Mouse (Mus musculus): ENCODE results near the gene Rasl10b. TPM values are rescaled to one million over a fixed set of nuclear protein-coding genes. Genes with fewer than 3 reads are reported as not detected.
A peak's percentile ranks its signal among the peaks of the same experiment; 100 is the strongest.

Rasl10b gene
- polyA plus RNA-seq (2021), result 27.5 TPM

DNA sequence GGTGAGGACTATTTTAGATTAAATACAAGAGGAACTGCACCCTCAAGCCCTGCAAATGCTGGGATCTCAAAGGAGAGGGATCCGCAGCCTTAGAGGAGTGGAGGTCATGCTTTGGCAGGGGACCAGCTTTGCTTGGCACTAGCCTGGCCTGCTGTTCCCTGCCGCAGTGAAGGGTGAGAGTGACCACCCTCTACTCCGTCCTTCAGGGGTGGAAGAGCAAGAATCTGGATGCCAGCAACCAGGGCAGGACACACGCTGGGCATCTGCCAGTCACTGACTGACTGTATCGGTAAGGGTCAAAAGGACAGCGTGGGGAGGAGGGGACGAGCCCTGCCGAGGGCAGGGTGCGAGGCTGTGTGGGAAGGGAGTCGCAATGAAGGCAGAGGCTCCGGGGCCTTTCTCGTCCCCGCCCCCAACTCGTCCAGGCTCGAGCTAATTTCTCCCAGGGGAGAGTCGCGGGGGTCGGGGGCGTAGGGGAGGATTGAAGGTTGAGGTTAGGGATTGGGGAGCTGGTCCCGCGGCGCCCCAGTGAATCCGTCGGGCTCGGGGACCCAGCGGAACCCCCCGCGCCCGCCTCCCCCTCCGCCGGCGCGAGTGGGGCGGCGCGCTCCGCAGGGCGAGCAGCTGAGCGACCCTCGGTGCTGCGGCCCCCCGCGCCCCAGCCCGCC is at the start of gene Rasl10b:
Rasl10b (plus strand) TSS at position 51 of the 668 bp plus-strand sequence.
- CTCF ChIA-PET, result interaction anchor here (2.0 kb wide), 1 partner anchor 8 kb away, joined by 5 read pairs; no protein-coding TSS in a partner anchor
- ATAC-seq (peak; percentile 52), DNase-seq (ENCODE audit: low read depth, low spot score) (no peak)
- in situ Hi-C loops (cut with MboI; ENCODE audit: low pct_unique_long_range_greater_than_20kb), result no loop called here
- POLR2A ChIA-PET, result interaction anchor here (1.3 kb wide), 1 partner anchor 23 kb away, joined by 4 read pairs; no protein-coding TSS in a partner anchor
- H3K27me3 ChIP-seq, result no peaks in the 10 kb centered on the region
- no peak for TF ChIP-seq CTCF (IDR thresholded peaks at IDR 0.05)

DNA sequence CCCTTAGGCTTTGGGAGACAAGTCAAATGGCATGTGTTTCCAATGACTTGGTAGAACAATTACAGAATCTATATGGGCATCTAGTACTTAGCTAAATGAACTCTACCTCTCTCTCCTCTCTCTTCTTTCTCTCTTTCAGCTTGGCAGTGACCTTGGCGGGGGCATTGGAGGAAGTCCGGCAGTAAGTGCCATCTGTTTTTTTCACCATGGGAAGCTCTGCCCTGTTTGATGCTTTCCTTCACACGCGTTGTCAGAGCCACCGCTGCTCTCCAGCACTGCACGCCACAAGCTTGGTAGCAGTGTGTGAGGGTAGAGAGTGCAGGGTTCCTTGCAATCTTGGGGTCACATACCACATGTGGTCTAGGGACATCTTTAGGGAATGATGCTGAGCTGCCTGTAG is 44.3 kb upstream of the Rasl10b start:
- in situ Hi-C loops (cut with MboI; ENCODE audit: low pct_unique_long_range_greater_than_20kb), result no loop called here
- H3K27me3 ChIP-seq, result no peaks in the 10 kb centered on the region
- DNase-seq (ENCODE audit: low read depth, low spot score) (no peak), ATAC-seq (no peak)
- CTCF ChIA-PET, result interaction anchor here (1.5 to 1.8 kb wide), 3 partner anchors 9 to 60 kb away, joined by 3 to 7 read pairs (median 5); no protein-coding TSS in a partner anchor
- POLR2A ChIA-PET, result no interaction called here
- TF ChIP-seq CTCF (IDR thresholded peaks at IDR 0.05), result no peak

DNA sequence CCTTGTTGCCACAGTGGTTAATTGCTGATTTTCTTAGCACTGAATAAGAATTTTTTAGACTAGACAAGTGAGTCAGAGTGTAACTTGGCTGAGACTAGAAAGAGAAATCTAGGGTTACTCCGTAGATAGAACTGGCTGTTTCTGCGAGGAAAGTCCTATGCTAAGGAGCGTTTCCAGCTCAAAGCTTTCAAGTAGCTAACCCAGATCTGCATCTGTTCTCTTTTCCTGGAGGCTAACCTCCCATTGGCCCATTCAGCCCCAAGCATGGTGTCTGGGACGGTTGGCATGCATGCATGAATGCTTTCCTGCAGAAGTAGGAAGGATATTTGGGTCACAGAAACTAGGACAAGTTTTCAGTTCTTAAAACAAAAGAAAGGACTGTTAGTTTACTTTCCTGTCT is 37.7 kb upstream of the Rasl10b start:
- in situ Hi-C loops (cut with MboI; ENCODE audit: low pct_unique_long_range_greater_than_20kb), result no loop called here
- TF ChIP-seq CTCF (IDR thresholded peaks at IDR 0.05), result no peak
- no peak for DNase-seq (ENCODE audit: low read depth, low spot score)
- ATAC-seq, result no peak
- CTCF ChIA-PET, result no interaction called here
- POLR2A ChIA-PET, result no interaction called here
- no peaks in the 10 kb centered on the region for H3K27me3 ChIP-seq

DNA sequence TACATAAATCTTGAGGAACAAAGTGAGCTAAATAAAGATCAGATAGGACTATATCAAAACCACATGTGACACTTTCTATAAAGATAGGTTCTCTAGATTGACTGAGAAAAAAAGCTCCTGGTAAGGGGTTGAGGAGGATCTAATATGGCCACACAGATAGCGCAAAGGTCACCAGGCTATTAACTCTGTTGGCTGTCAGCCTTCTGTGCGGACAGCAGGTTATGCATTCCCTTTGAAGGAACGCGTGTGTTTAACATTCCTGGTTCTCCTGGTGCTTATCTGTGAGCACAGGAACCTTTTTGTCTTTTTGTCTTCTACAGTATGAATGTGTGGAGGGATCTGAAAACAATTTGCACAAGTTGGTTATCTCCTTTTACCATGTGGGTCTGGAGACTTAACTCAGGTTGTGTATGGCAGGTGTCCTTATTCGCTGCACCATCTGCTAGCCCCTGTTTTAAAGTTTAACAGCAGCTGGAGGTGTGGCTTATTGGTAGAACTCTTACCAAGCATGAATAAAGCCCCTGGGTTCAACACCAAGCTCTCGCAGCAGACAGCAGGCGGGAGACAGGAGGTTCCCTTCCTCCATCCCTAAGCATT is 29.1 kb upstream of the Rasl10b start:
- in situ Hi-C loops (cut with MboI; ENCODE audit: low pct_unique_long_range_greater_than_20kb), result no loop called here
- TF ChIP-seq CTCF (IDR thresholded peaks at IDR 0.05), result no peak
- ATAC-seq (no peak), DNase-seq (ENCODE audit: low read depth, low spot score) (no peak)
- ChIA-PET CTCF (interaction anchor here (1.5 kb wide), 1 partner anchor 26 kb away, joined by 3 read pairs; no protein-coding TSS in a partner anchor), POLR2A (interaction anchor here (0.6 to 1.3 kb wide), 2 partner anchors 16 to 23 kb away, joined by 3 read pairs; no protein-coding TSS in a partner anchor)
- H3K27me3 ChIP-seq, result no peaks in the 10 kb centered on the region

GRCm38 (mm10) chr11:83382876-83383531 is 25.9 kb upstream of the Rasl10b start:
- in situ Hi-C loops (cut with MboI; ENCODE audit: low pct_unique_long_range_greater_than_20kb), result no loop called here
- ATAC-seq, result no peak
- H3K27me3 ChIP-seq, result no peaks in the 10 kb centered on the region
- POLR2A ChIA-PET, result no interaction called here
- TF ChIP-seq CTCF (IDR thresholded peaks at IDR 0.05), result no peak
- no peak for DNase-seq (ENCODE audit: low read depth, low spot score)
- CTCF ChIA-PET, result interaction anchor here (1.1 kb wide), 1 partner anchor 40 kb away, joined by 3 read pairs; no protein-coding TSS in a partner anchor

- no peaks in the 10 kb centered on the region for H3K27me3 ChIP-seq
- in situ Hi-C loops (cut with MboI; ENCODE audit: low pct_unique_long_range_greater_than_20kb), result no loop called here
- TF ChIP-seq CTCF (IDR thresholded peaks at IDR 0.05), result no peak
- no peak for ATAC-seq
- CTCF ChIA-PET, result interaction anchor here (1.1 kb wide), 1 partner anchor 40 kb away, joined by 3 read pairs; no protein-coding TSS in a partner anchor
- no peak for DNase-seq (ENCODE audit: low read depth, low spot score)
- POLR2A ChIA-PET, result no interaction called here
Observed at GRCm38 (mm10) chr11:83383532-83383887, 25.4 kb upstream of the Rasl10b start.

- TF ChIP-seq CTCF (IDR thresholded peaks at IDR 0.05), result no peak
- CTCF ChIA-PET, result no interaction called here
- no peaks in the 10 kb centered on the region for H3K27me3 ChIP-seq
- POLR2A ChIA-PET, result no interaction called here
- DNase-seq (ENCODE audit: low read depth, low spot score), result no peak
- in situ Hi-C loops (cut with MboI; ENCODE audit: low pct_unique_long_range_greater_than_20kb), result no loop called here
- no peak for ATAC-seq
Observed at GRCm38 (mm10) chr11:83393062-83393461, 15.9 kb upstream of the Rasl10b start.

DNA sequence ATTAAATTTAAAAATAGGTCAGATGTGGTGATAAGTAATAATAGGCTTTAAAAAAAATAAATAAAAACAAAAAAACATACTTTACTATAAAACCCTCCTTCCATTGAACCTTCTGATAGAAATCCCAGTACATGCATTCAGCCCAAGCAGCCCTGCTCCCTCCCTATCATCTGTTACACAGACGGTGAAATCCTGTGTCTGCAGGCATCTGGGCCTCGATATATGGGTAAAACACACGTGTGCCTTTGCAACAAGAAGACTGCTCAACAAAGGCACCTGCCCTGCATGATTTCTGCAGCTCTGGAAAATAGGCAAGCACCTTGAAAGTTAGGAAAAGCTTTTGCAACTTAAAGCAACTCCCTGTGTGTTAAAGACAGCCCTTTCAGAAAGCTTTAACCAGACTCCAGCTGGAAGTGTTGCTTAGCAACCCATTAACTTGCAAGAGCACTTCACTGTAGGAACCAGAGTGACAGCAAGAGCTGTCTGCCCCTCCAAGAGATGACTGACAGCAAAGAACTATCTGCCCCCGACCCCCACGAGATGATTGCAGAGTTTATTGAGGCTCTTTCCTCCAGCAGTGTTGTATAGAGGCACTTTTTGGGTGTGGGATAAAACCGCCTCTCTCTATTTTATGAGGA is 14.0 kb upstream of the Rasl10b start:
- in situ Hi-C loops (cut with MboI; ENCODE audit: low pct_unique_long_range_greater_than_20kb), result no loop called here
- TF ChIP-seq CTCF (IDR thresholded peaks at IDR 0.05), result no peak
- ATAC-seq (no peak), DNase-seq (ENCODE audit: low read depth, low spot score) (no peak)
- POLR2A ChIA-PET, result no interaction called here
- CTCF ChIA-PET, result interaction anchor here (0.8 kb wide), 1 partner anchor 9 kb away, joined by 3 read pairs; no protein-coding TSS in a partner anchor
- no peaks in the 10 kb centered on the region for H3K27me3 ChIP-seq

GRCm38 (mm10) chr11:83397626-83398025 is 11.3 kb upstream of the Rasl10b start:
- DNase-seq (ENCODE audit: low read depth, low spot score) (no peak), ATAC-seq (no peak)
- TF ChIP-seq CTCF (IDR thresholded peaks at IDR 0.05), result no peak
- in situ Hi-C loops (cut with MboI; ENCODE audit: low pct_unique_long_range_greater_than_20kb), result no loop called here
- ChIA-PET CTCF (no interaction called here), POLR2A (no interaction called here)
- H3K27me3 ChIP-seq, result no peaks in the 10 kb centered on the region

- DNase-seq (ENCODE audit: low read depth, low spot score) (no peak), ATAC-seq (no peak)
- no peaks in the 10 kb centered on the region for H3K27me3 ChIP-seq
- POLR2A ChIA-PET, result no interaction called here
- CTCF ChIA-PET, result no interaction called here
- TF ChIP-seq CTCF (IDR thresholded peaks at IDR 0.05), result no peak
- in situ Hi-C loops (cut with MboI; ENCODE audit: low pct_unique_long_range_greater_than_20kb), result no loop called here
Observed at GRCm38 (mm10) chr11:83398724-83399123, 10.2 kb upstream of the Rasl10b start.
